Mouse (Mus musculus) kidney, postnatal 0 days (tissue): ENCODE data around the gene Mtnr1a. TPM values are rescaled to one million over a fixed set of nuclear protein-coding genes. Genes with fewer than 3 reads are reported as not detected.
A peak's percentile ranks its signal among the peaks of the same experiment; 100 is the strongest.
"Not testable (repeated sequence)": the region's sequence is repeated elsewhere in the genome, so short reads cannot be mapped to it uniquely, and the experiment has no call there.

Source experiments
- ATAC-seq: fragments of 200-750 bp; cut with Nextera tagmentation; replicated peaks from 2 replicates; pipeline ENCODE4 v1.8.0; 2017; ENCODE audit warnings: low read depth, moderate number of reproducible peaks, moderate TSS enrichment, moderate library complexity; ENCODE audit not compliant: low FRiP score
- DNase-seq: peaks from one replicate; pipeline ENCODE4 v3.0.0-alpha.2; 2016; ENCODE audit warnings: low spot score
- H3K27ac ChIP-seq: fragments of 300-500 bp; sonication (generic); 2 replicates; pipeline ENCODE4 v1.5.1; 2014; ENCODE audit warnings: mild to moderate bottlenecking
- H3K27me3 ChIP-seq: fragments of 300-500 bp; sonication (generic); 2 replicates; pipeline ENCODE4 v1.6.1; 2014; ENCODE audit warnings: low read length, mixed read lengths; ENCODE audit not compliant: insufficient read depth
- H3K36me3 ChIP-seq: fragments of 300-500 bp; sonication (generic); 2 replicates; pipeline ENCODE4 v1.6.1; 2014; ENCODE audit warnings: low read length, mixed read lengths; ENCODE audit not compliant: insufficient read depth
- H3K4me1 ChIP-seq: fragments of 300-500 bp; sonication (generic); replicated peaks from 2 replicates; pipeline ENCODE4 v1.6.1; 2014; ENCODE audit warnings: antibody characterized with exemption, low read length, mixed read lengths; ENCODE audit not compliant: insufficient read depth
- H3K4me2 ChIP-seq: fragments of 300-500 bp; sonication (generic); 2 replicates; pipeline ENCODE4 v1.6.1; 2014; ENCODE audit warnings: mild to moderate bottlenecking, low read length, moderate library complexity, mixed read lengths
- H3K4me3 ChIP-seq: fragments of 300-500 bp; sonication (generic); replicated peaks from 2 replicates; pipeline ENCODE4 v1.5.1; 2014; ENCODE audit warnings: low read depth, low read length
- H3K9ac ChIP-seq: fragments of 300-500 bp; sonication (generic); 2 replicates; pipeline ENCODE4 v1.6.1; 2014; ENCODE audit warnings: low read depth, low read length
- H3K9me3 ChIP-seq: fragments of 300-500 bp; sonication (generic); replicated peaks from 2 replicates; pipeline ENCODE4 v1.6.1; 2016; ENCODE audit warnings: low read length, inconsistent platforms, mixed read lengths
- CTCF ChIP-seq: IDR thresholded peaks from 2 replicates; pipeline ENCODE4 v1.5.1; 2016; ENCODE audit warnings: antibody characterized with exemption, low read depth, mild to moderate bottlenecking, moderate library complexity
- WGBS: fragments of 180-500 bp; shearing (Covaris S2); extraction: QIAGEN DNeasy Blood & Tissue Kit; methylation state at CpG from one replicate; pipeline ENCODE4 v1.1.7; 2014; 5-methylcytosine and 5-hydroxymethylcytosine counted together
- polyA plus RNA-seq: library from polyadenylated mRNA; unstranded; fragments of >200 nt; fragmentation: Nextera tagmentation; extraction: Ambion mirVana; gene quantifications from 2 replicates; pipeline ENCODE4 v1.2.1, GENCODE M21; 2015

Gene Mtnr1a
- polyA plus RNA-seq, 1 experiment from 2014 or later = not detected

DNA sequence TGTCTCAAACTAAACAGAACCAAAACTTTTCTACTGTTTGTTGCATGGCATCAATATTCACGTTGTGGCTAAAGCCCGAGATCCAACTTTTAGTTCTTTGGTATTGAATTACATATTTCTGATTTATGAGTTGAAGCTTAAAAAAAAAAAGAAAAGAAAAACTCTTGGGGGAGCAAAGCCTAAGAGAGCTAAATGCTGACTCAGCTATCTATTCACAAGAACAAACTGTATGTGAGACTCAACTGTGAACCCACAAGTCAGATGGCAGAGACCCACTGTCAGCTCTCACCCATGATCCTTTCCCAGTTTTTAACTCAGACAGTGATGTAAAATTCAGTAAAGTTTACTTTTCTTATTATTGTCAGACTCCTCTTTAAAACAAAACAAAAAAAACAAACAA lies 8.9 kb upstream of the Mtnr1a start:
- ATAC-seq (no peak), DNase-seq (no peak)
- Histone ChIP-seq H3K4me1 (no peaks in the 10 kb centered on the region), H3K36me3 (no peaks in the 10 kb centered on the region), H3K27me3 (no peaks in the 10 kb centered on the region), H3K9me3 (no peaks in the 10 kb centered on the region), H3K9ac (no peak overlapping the region), H3K4me2 (no peak overlapping the region), H3K27ac (no peak overlapping the region), H3K4me3 (no peak overlapping the region)
- WGBS = 82% methylated on average over 2 of the region's 2 CpGs
- no peak for TF ChIP-seq CTCF

DNA sequence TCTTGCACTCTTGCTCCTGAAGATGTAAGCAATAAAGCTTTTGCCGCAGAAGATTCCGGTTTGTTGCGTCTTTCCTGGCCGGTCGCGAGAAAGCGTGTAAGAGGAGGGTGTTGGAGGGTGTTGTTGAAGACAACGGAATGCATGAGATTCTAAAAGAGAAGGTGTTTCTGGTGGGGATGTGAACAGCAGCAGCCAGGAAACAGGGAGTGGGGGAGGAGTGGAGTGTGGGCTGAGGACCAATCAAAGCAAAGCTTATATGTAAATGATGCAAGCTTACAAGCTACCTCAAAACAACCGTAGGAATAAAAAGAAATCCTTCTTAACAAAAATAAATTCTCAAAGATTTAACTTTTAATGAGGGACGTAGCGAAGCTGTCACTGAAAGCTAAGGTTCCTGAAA lies 6.6 kb upstream of the Mtnr1a start:
- DNase-seq (no peak), ATAC-seq (no peak)
- Histone ChIP-seq H3K4me2 (no peak overlapping the region), H3K9ac (no peak overlapping the region), H3K36me3 (no peaks in the 10 kb centered on the region), H3K4me1 (no peaks in the 10 kb centered on the region), H3K27me3 (no peaks in the 10 kb centered on the region), H3K9me3 (no peaks in the 10 kb centered on the region), H3K27ac (no peak overlapping the region), H3K4me3 (no peak overlapping the region)
- 93% methylated on average over 11 of the region's 11 CpGs for WGBS
- TF ChIP-seq CTCF = no peak

DNA sequence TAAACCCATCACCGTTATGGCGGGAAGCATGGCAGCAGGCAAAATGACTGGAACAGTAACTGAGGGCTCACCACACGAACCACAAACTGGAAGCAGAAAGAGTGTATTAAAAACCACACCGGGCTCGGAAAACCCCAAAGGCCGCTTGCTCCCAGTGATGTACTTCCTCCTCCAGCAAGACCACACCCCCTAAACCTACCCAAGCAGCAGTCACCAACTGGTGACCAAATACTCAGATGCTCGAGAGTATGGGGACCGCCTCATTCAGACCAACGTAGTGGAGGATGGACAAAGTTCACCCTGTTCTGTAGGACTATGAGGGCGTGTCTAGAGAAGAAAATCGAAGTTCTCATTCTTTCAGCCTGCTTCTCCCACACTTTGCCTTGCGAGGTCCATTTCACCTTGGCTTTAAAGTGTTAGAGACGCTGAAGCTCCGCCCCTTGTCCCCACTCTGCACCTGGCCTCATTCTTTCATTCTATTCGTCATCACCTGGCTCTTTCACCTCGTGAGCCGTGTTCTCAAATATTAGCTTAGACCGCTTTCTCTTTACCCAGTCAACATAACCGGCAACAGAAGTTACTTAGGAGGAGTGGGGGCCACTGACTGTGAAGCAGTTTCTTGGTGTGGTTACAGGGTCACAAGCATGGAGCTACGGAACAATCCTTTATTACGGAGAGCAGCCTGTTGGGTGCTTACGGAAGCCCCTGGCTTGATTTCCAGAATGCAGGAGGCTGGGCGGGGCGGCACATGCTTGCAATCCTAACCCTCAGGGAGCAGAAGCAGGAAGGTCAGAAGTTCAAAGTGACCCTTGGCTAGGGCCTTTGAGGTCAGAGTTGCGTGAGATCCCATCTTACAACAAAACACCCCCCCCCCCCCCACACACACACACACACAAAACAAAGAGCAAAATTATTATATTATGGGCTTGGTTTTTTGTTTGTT lies 5.7 kb upstream of the Mtnr1a start:
- TF ChIP-seq CTCF = no peak
- H3K27ac ChIP-seq = no peak overlapping the region
- H3K4me1 ChIP-seq = no peaks in the 10 kb centered on the region
- H3K9me3 ChIP-seq = no peaks in the 10 kb centered on the region
- ATAC-seq (peak; percentile 26; the same call in 1 of the 2 replicates), DNase-seq (no peak)
- no peak overlapping the region for H3K9ac ChIP-seq
- no peaks in the 10 kb centered on the region for H3K27me3 ChIP-seq
- H3K4me3 ChIP-seq = no peak overlapping the region
- H3K4me2 ChIP-seq = no peak overlapping the region
- no peaks in the 10 kb centered on the region for H3K36me3 ChIP-seq
- WGBS = 80% methylated on average over 25 of the region's 25 CpGs

DNA sequence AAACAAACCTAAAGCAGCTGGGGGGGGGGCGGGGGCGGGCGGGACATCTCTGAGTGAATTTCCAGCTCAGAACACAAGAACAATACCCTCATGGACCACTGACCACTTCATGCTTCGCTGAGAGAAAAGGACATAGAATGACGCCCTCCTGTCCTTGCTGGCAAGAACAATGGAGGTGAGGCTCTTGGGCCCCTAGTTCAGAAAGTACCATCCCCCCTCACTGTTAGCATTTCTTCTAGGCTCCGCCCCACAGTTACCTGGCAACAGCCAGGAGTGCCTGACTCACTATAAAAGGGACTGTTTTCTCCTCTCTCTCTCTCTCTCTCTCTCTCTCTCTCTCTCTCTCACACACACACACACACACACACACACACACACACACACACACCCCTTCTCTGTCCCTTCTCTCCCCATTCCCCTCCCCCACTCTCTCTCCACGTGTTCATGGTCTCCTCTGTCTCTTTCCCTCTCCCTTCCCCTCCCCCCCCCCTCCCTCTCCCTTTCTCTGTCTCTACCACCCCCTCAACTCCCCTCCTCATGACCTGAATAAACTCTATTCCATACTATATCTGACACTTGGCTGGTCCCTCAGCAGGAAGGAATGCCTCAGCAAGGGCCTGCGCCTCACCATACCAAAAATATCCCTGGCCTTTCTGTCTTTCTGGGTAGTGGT lies 4.6 kb upstream of the Mtnr1a start:
- DNase-seq = peak; percentile 14
- H3K4me3 ChIP-seq = no peak overlapping the region
- no peaks in the 10 kb centered on the region for H3K4me1 ChIP-seq
- no peak for TF ChIP-seq CTCF
- no peak overlapping the region for H3K27ac ChIP-seq
- WGBS = 57% methylated on average over 8 of the region's 8 CpGs
- 0 out of 2 replicates have a peak, but pooled peaks have one; percentile 30 for ATAC-seq
- no peaks in the 10 kb centered on the region for H3K36me3 ChIP-seq
- H3K9ac ChIP-seq = no peak overlapping the region
- H3K9me3 ChIP-seq = no peaks in the 10 kb centered on the region
- no peak overlapping the region for H3K4me2 ChIP-seq
- no peaks in the 10 kb centered on the region for H3K27me3 ChIP-seq

DNA sequence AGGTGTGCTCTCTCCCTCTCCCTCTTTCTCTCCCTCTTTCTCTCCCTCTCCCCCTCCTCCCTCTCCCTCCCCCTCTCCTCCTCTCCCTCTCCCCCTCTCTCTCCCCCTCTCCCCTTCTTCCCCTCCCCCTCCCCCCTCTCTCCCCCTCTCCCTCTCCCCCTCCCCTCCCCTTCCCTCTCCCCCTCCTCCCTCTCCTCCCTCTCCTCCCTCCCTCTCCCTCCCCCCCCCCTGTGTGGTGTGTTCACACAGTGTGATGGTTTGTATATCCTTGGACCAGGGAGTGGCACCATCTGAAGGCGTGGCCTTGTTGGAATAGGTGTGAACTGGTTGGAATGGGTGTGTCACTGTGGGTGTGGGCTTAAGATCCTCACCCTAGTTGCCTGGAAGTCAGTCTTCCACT lies 3.5 kb upstream of the Mtnr1a start:
- not testable (repeated sequence) for DNase-seq, ATAC-seq, H3K9me3 ChIP-seq, H3K9ac ChIP-seq, H3K4me3 ChIP-seq, H3K4me1 ChIP-seq, H3K36me3 ChIP-seq, H3K27me3 ChIP-seq, H3K4me2 ChIP-seq, H3K27ac ChIP-seq
- WGBS = 92% methylated on average over 1 of the region's 1 CpGs

DNA sequence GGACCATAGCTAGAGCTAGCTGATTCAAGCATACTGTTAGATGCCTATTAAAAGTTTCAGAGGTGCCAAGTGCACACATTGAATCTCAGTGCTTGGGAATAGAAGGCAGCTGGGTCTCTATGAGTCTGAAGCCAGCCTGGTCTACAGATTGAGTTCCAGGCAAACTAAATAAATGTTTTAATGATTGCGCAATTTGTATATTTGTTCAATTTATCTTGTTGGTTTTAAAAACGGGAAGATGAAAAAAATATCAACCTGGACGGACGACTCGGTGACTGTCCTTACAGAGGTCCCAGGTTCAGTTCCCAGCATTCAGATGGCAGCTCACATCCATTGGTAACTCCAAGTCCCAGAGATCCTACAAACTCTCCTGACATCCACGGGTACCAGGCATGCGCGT lies 2.0 kb downstream of the Mtnr1a start:
- Histone ChIP-seq H3K9ac (no peak overlapping the region), H3K4me3 (no peak overlapping the region), H3K4me2 (no peak overlapping the region), H3K27ac (no peak overlapping the region), H3K36me3 (no peaks in the 10 kb centered on the region), H3K27me3 (no peaks in the 10 kb centered on the region), H3K4me1 (no peaks in the 10 kb centered on the region), H3K9me3 (no peaks in the 10 kb centered on the region)
- 91% methylated on average over 8 of the region's 8 CpGs for WGBS
- DNase-seq (no peak), ATAC-seq (no peak)
- no peak for TF ChIP-seq CTCF
